Mouse (Mus musculus) hindbrain, embryonic 14.5 days (tissue): Measurements from ENCODE around the gene Phactr2. TPM values are rescaled to one million over a fixed set of nuclear protein-coding genes. Genes with fewer than 3 reads are reported as not detected.
"Not testable (repeated sequence)": the region's sequence is repeated elsewhere in the genome, so short reads cannot be mapped to it uniquely, and the experiment has no call there.

Experiments used
- ATAC-seq: fragments of 200-750 bp; cut with Nextera tagmentation; 2 replicates; pipeline ENCODE4 v1.8.0; 2017; ENCODE audit warnings: moderate number of reproducible peaks, mild to moderate bottlenecking, moderate TSS enrichment, moderate library complexity; ENCODE audit not compliant: low FRiP score
- DNase-seq: peaks from one replicate; pipeline ENCODE4 v3.0.0-alpha.2; 2015; ENCODE audit warnings: low spot score
- H3K27ac ChIP-seq: fragments of 300-500 bp; sonication (generic); 2 replicates; pipeline ENCODE4 v1.5.1; 2014; ENCODE audit warnings: mild to moderate bottlenecking, moderate library complexity
- H3K27me3 ChIP-seq: fragments of 300-500 bp; sonication (generic); 2 replicates; pipeline ENCODE4 v1.6.1; 2014; ENCODE audit warnings: mild to moderate bottlenecking, low read length, mixed read lengths; ENCODE audit not compliant: control insufficient read depth, insufficient read depth
- H3K36me3 ChIP-seq: fragments of 300-500 bp; sonication (generic); replicated peaks from 2 replicates; pipeline ENCODE4 v1.6.1; 2014; ENCODE audit not compliant: control insufficient read depth, insufficient read depth
- H3K4me1 ChIP-seq: fragments of 300-500 bp; sonication (generic); replicated peaks from 2 replicates; pipeline ENCODE4 v1.6.1; 2014; ENCODE audit warnings: antibody characterized with exemption, low read length, mixed read lengths; ENCODE audit not compliant: control insufficient read depth, insufficient read depth
- H3K4me2 ChIP-seq: fragments of 300-500 bp; sonication (generic); replicated peaks from 2 replicates; pipeline ENCODE4 v1.6.1; 2014; ENCODE audit warnings: mild to moderate bottlenecking, moderate library complexity
- H3K4me3 ChIP-seq: fragments of 300-500 bp; sonication (generic); replicated peaks from 2 replicates; pipeline ENCODE4 v1.5.1; 2014; ENCODE audit warnings: mild to moderate bottlenecking, low read length
- H3K9ac ChIP-seq: fragments of 300-500 bp; sonication (generic); 2 replicates; pipeline ENCODE4 v1.6.1; 2014
- H3K9me3 ChIP-seq: fragments of 300-500 bp; sonication (generic); 2 replicates; pipeline ENCODE4 v1.6.1; 2016; ENCODE audit warnings: low read length; ENCODE audit not compliant: control insufficient read depth
- WGBS: fragments of 180-500 bp; shearing (Covaris S2); extraction: QIAGEN DNeasy Blood & Tissue Kit; methylation state at CpG from one replicate; pipeline ENCODE4 v1.1.7; 2014; 5-methylcytosine and 5-hydroxymethylcytosine counted together
- polyA plus RNA-seq: library from polyadenylated mRNA; unstranded; fragments of >200 nt; fragmentation: Nextera tagmentation; extraction: Ambion mirVana; gene quantifications from 2 replicates; pipeline ENCODE4 v1.2.1, GENCODE M21; 2014

The Phactr2 gene
- polyA plus RNA-seq, 1 experiment from 2014 or later, result 9.7 TPM

DNA sequence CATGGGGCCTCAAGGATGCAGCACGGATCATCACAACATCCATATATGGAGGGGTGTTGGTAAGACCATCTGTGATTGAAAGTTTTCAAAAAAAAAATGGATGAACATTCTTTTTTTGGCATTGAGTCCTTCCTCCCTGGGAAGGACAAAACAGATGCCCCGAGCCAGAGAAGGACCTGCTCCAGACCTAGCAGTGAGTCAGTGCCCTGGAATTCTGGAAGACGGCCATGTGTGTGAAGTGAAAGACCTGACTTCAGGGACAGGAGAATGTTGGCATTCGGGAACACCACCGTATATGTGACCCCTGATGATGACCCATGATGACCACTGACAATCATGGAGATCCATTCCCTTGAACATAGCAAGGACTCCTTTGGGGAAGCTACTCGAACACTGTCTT is 15.5 kb upstream of the Phactr2 start:
- Histone ChIP-seq H3K4me2 (no peak overlapping the region), H3K4me1 (no peaks in the 10 kb centered on the region), H3K9me3 (no peaks in the 10 kb centered on the region), H3K36me3 (no peaks in the 10 kb centered on the region), H3K27me3 (no peaks in the 10 kb centered on the region), H3K4me3 (no peak overlapping the region), H3K27ac (no peak overlapping the region), H3K9ac (no peak overlapping the region)
- DNase-seq (no peak), ATAC-seq (no peak)
- 84% methylated on average over 6 of the region's 6 CpGs for WGBS

DNA sequence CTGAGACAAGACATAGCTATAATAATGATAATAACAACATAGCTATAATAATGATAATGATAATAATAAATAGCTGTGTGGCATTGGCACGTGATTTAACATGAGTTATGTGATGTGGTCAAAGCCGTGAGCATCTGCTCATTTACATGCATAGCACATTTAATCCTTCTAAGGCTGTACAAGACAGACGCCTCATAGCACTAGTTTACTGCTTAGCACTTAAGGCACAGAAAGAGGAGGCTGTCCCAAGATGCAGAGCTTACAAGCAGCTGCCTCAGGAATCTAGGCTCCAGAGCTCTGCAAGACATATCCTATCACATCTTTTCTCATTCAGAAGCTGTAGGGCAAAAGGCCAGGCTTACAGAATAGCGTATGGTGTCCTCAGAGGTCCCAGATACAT is 11.7 kb upstream of the Phactr2 start:
- Histone ChIP-seq H3K36me3 (no peaks in the 10 kb centered on the region), H3K4me3 (no peak overlapping the region), H3K4me2 (no peak overlapping the region), H3K9ac (no peak overlapping the region), H3K27me3 (no peaks in the 10 kb centered on the region), H3K9me3 (no peaks in the 10 kb centered on the region), H3K27ac (no peak overlapping the region), H3K4me1 (no peaks in the 10 kb centered on the region)
- no peak for ATAC-seq
- 54% methylated on average over 4 of the region's 4 CpGs for WGBS
- DNase-seq, result no peak

DNA sequence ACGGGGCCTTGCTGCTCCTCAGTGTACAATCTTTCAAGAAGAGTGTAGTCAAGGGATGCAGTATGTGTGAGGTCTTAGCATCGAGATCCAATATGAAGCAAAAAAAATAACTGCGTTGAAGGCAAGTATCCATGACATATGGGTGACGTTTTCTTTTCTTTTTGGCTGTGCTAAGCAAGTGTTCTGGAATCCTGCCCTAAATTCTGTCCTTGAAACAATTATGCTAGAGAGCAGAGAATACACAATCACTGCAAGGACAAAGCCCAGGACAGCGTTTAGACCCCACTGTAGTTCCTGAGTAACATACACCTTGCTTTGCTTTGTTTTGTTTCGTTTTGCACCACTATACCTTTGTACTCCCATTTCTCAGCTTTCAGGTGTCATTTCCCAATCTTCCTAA is 5.1 kb upstream of the Phactr2 start:
- 0 out of 2 replicates have a peak, but pooled peaks cover 3% of the 10 kb centered on the region for H3K4me1 ChIP-seq
- no peak overlapping the region for H3K4me2 ChIP-seq
- DNase-seq, result no peak
- WGBS, result 87% methylated on average over 6 of the region's 6 CpGs
- no peak overlapping the region for H3K27ac ChIP-seq
- H3K4me3 ChIP-seq, result no peak overlapping the region
- no peaks in the 10 kb centered on the region for H3K36me3 ChIP-seq
- peaks cover 22% of the 10 kb centered on the region for H3K27me3 ChIP-seq
- H3K9ac ChIP-seq, result no peak overlapping the region
- H3K9me3 ChIP-seq, result no peaks in the 10 kb centered on the region
- no peak for ATAC-seq

DNA sequence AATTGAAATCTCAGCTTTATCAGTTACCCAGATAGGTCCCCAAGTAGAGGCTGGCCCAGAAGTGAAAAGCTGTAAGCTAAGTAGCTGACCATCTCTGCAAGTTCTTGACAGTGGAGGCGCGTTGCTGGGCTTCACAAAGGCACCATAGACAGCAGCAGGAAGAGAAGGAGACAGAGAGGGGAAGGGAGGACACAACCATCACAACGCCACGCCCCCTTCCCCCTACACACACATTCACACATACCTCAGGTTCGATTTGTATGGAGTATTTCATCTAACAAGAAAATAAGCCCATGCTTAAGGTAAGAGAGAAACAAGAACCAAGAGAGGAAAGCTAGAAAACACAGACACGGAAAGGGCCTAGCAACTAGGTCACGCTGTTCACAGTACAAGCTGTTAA is 909 bp upstream of the Phactr2 start:
- 35% methylated on average over 7 of the region's 7 CpGs for WGBS
- Histone ChIP-seq H3K27ac (no peak overlapping the region), H3K4me1 (0 out of 2 replicates have a peak, but pooled peaks cover 4% of the 10 kb centered on the region), H3K36me3 (no peaks in the 10 kb centered on the region), H3K27me3 (peaks cover 40% of the 10 kb centered on the region), H3K9ac (no peak overlapping the region), H3K4me3 (0 out of 2 replicates have a peak overlapping the region, but pooled peaks have one; percentile 73), H3K9me3 (no peaks in the 10 kb centered on the region), H3K4me2 (peak overlapping the region; percentile 100; the same call in 1 of the 2 replicates)
- no peak for DNase-seq
- no peak for ATAC-seq

DNA sequence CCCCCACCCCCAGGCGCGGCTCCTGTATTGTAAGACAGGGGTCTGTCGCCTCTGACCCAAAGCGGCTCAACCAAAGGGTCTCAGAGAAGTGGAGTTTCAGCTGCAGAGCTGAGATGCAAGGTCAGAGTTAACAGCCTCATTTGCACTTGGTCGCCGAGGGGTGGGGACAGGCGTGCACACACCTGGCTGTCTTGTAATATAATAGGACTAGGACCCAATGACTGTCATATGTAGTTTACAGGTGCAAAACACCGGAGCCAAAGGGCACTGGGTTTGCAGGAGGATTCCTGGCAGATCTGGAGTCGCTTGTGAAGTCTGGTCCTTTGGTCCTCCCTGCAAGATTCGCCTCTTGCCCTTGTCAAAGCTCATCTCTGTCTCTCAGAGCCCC is 350 bp upstream of the Phactr2 start:
- 0 out of 2 replicates have a peak, but pooled peaks cover 4% of the 10 kb centered on the region for H3K4me1 ChIP-seq
- peak; percentile 13; the same call in 1 of the 2 replicates for ATAC-seq
- WGBS, result 6% methylated on average over 10 of the region's 10 CpGs
- peak overlapping the region; percentile 73 for H3K4me3 ChIP-seq
- H3K9me3 ChIP-seq, result no peaks in the 10 kb centered on the region
- H3K9ac ChIP-seq, result peak overlapping the region; percentile 69
- H3K27me3 ChIP-seq, result peaks cover 40% of the 10 kb centered on the region
- no peaks in the 10 kb centered on the region for H3K36me3 ChIP-seq
- H3K27ac ChIP-seq, result no peak overlapping the region
- no peak for DNase-seq
- peak overlapping the region; percentile 100 for H3K4me2 ChIP-seq

DNA sequence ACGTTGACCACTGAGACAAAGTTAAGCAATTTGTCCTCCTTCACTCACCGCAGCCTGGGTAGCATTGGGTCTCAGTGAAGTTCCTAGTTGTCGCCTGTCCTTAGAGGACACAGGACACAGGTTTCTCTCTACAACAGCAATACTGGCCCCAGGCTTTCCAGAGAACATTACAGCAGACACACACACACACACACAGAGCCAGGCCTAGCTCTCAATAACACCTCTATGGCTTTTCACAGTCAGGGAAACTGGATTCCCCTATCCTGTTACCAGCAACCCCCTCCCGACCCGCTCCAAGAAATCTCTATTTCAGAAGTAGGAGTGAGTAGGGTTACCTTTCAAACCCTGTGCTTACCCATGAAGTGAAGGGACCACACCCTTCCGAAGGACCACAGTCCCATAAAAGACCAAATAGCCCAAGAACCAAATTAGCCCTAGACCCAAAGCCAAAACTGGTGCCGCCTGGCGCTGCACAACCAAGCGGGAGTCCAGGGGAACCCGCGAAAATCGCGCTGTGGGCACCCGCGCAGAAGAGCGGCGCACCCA is 852 bp downstream of the Phactr2 start:
- ATAC-seq (no peak), DNase-seq (no peak)
- 15% methylated on average over 17 of the region's 17 CpGs for WGBS
- Histone ChIP-seq H3K27me3 (peaks cover 40% of the 10 kb centered on the region), H3K9me3 (no peaks in the 10 kb centered on the region), H3K4me1 (0 out of 2 replicates have a peak, but pooled peaks cover 4% of the 10 kb centered on the region), H3K4me2 (peak overlapping the region; percentile 100), H3K36me3 (no peaks in the 10 kb centered on the region), H3K4me3 (peak overlapping the region; percentile 73), H3K27ac (no peak overlapping the region), H3K9ac (peak overlapping the region; percentile 69)

DNA sequence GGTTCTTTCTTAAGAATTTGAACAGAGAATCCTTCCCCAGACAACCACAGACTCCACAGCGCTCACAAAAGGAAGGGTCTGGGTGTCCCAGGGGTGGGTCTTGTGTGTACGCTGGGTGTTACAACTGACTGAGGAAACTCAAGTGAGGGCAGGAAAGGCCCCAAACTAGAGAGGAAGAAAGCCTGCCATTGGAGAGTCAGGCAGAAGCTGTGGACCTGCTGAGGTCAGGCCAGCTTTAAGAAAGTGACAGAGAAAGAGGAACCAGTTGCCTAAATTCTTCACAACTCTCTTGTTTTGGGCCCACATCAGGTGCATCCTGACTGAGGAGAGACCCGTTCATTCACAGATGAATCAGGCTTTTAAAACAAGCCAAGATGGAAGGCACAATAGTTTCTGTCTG is 4.0 kb downstream of the Phactr2 start:
- 93% methylated on average over 3 of the region's 3 CpGs for WGBS
- H3K4me3 ChIP-seq, result no peak overlapping the region
- no peaks in the 10 kb centered on the region for H3K9me3 ChIP-seq
- H3K4me2 ChIP-seq, result no peak overlapping the region
- 0 out of 2 replicates have a peak, but pooled peaks cover 4% of the 10 kb centered on the region for H3K4me1 ChIP-seq
- DNase-seq (no peak), ATAC-seq (no peak)
- H3K27me3 ChIP-seq, result peaks cover 27% of the 10 kb centered on the region
- no peaks in the 10 kb centered on the region for H3K36me3 ChIP-seq
- H3K27ac ChIP-seq, result no peak overlapping the region
- H3K9ac ChIP-seq, result no peak overlapping the region

DNA sequence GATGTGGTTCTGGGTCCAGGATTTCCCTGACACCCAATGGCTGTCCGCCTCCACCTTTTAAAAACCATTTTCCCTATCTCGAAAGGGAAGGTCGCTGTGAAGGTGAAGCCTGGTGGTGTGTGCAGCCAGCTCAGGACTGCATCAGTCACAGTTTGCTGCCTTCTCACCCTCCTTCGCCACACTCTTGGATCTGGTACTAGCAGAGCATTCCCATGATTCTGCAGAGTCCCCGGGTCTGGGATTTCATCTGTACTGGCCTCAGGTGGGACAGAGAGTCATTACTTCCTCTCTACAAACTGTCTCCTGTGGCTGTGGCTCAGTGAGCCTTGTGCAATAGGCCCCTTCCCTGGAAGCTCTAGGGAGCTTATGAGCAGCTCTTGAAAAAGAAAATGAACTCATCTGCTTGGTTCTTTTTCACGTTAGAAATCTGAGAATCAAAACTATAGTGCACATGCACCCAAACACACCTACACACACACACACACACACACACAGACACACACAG is 6.1 kb downstream of the Phactr2 start:
- not testable (repeated sequence) for ATAC-seq, H3K9me3 ChIP-seq, DNase-seq, H3K4me1 ChIP-seq, H3K9ac ChIP-seq, H3K36me3 ChIP-seq, H3K4me2 ChIP-seq, H3K4me3 ChIP-seq, H3K27ac ChIP-seq
- peaks cover 11% of the 10 kb centered on the region for H3K27me3 ChIP-seq
- 85% methylated on average over 6 of the region's 6 CpGs for WGBS

DNA sequence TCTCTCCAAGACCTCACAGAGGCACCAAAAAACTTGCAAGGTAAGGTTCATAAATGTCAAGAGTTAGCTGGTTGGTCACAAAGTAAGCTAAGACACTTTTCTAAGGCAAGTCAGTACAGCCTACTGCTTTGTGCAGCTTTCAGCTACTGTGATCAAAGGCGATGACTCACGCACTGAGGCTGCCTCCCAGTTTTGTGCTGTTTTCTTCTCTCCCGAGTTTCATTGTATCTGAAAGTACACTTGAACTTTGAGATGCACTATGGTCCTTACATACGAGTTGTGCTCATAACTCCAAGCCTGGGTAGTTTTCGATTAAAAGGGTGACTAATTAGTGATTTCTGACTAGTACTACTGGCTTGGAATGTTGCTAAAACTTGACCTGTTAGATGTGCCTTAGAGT is 7.3 kb downstream of the Phactr2 start:
- Histone ChIP-seq H3K27me3 (no peaks in the 10 kb centered on the region; the same call in 1 of the 2 replicates), H3K27ac (no peak overlapping the region), H3K4me1 (no peaks in the 10 kb centered on the region), H3K36me3 (no peaks in the 10 kb centered on the region), H3K9me3 (no peaks in the 10 kb centered on the region), H3K9ac (no peak overlapping the region), H3K4me2 (no peak overlapping the region), H3K4me3 (no peak overlapping the region)
- no peak for DNase-seq
- ATAC-seq, result no peak
- 71% methylated on average over 5 of the region's 5 CpGs for WGBS
